Mouse (Mus musculus): ENCODE data around the gene Mau2.

- TF ChIP-seq CTCF (IDR thresholded peaks at IDR 0.05; ENCODE audit: extremely low read depth, insufficient read depth, insufficient read length, insufficient replicate concordance): no peak
- no peak for TF ChIP-seq POLR2A (IDR thresholded peaks at IDR 0.05; ENCODE audit: low read depth, low read length)
Measured at GRCm38 (mm10) chr8:70073120-70073519, 30.6 kb upstream of the Mau2 start.
